Mouse (Mus musculus) CH12.LX (cell line): ENCODE measurements around the gene Pip5k1b.

ENCODE experiments used
- BHLHE40 ChIP-seq: IDR thresholded peaks from 2 replicates; pipeline ENCODE4 v1.6.1; 2011; ENCODE audit warnings: mild to moderate bottlenecking, low read depth, low read length, improper control_type of control experiment
- CHD2 ChIP-seq: IDR thresholded peaks from 2 replicates; pipeline ENCODE4 v1.6.1; 2011; ENCODE audit warnings: low read length, improper control_type of control experiment
- CTCF ChIP-seq, 2 experiments: IDR thresholded peaks in 1 of 2; conservative IDR thresholded peaks in 1 of 2; 2 replicates each; pipeline ENCODE4 v1.5.1; 2011 to 2012; ENCODE audit warnings: low read depth in 2 of 2, low read length in 2 of 2, improper control_type of control experiment in 1 of 2, inconsistent platforms in 1 of 2, mild to moderate bottlenecking in 1 of 2, moderate library complexity in 1 of 2
- HCFC1 ChIP-seq: IDR thresholded peaks from 2 replicates; pipeline ENCODE4 v1.6.1; 2012; ENCODE audit warnings: low read depth, mild to moderate bottlenecking, inconsistent platforms, low read length, improper control_type of control experiment
- JUND ChIP-seq: conservative IDR thresholded peaks from 2 replicates; pipeline ENCODE4 v1.6.1; 2011; ENCODE audit warnings: low read depth, low read length, improper control_type of control experiment
- MAFK ChIP-seq: IDR thresholded peaks from 2 replicates; pipeline ENCODE4 v1.6.1; 2011; ENCODE audit warnings: low read length, improper control_type of control experiment; ENCODE audit not compliant: insufficient replicate concordance
- NELFE ChIP-seq: IDR thresholded peaks from 2 replicates; pipeline ENCODE4 v1.6.1; 2011; ENCODE audit warnings: low read depth, low read length, improper control_type of control experiment
- POLR2A ChIP-seq: IDR thresholded peaks from 2 replicates; pipeline ENCODE4 v1.6.1; 2011; ENCODE audit warnings: low read depth, mild to moderate bottlenecking, improper control_type of control experiment, low read length
- RCOR1 ChIP-seq: conservative IDR thresholded peaks from 2 replicates; pipeline ENCODE4 v1.6.1; 2012; ENCODE audit warnings: low read depth, mild to moderate bottlenecking, inconsistent platforms, low read length, improper control_type of control experiment
- USF2 ChIP-seq: conservative IDR thresholded peaks from 2 replicates; pipeline ENCODE4 v1.6.1; 2011; ENCODE audit warnings: low read depth, low read length, improper control_type of control experiment
- ZKSCAN1 ChIP-seq: IDR thresholded peaks from 2 replicates; pipeline ENCODE4 v1.6.1; 2012; ENCODE audit warnings: low read depth, inconsistent platforms, low read length, improper control_type of control experiment, borderline replicate concordance
- ZNF384 ChIP-seq: IDR thresholded peaks from 2 replicates; pipeline ENCODE4 v1.6.1; 2012; ENCODE audit warnings: low read depth, low read length, improper control_type of control experiment, inconsistent platforms

DNA sequence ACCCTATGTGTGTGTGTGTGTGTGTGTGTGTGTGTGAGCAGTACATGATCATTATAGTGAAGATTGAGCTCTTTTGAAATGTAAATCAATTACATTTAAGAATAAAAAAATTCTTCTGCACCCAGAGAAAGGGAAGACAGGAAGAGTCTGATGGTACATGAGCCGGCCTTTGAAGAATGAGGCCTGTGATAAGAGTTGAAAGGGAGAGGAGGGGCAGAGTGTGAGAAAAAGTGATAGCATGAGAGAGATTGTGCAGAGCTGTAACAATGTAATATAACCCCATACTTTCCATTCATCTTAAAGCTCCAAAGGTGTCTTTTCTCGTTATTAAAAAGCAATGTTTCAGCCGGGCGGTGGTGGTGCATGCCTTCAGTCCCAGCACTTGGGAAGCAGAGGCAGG lies 47.8 kb upstream of the Pip5k1b start:
- TF ChIP-seq MAFK: no peak
- TF ChIP-seq NELFE: no peak
- no peak for TF ChIP-seq JUND
- TF ChIP-seq USF2: no peak
- TF ChIP-seq ZKSCAN1: no peak
- TF ChIP-seq CTCF (conservative IDR thresholded peaks at IDR 0.05 in 1 of 2, IDR thresholded peaks at IDR 0.05 in 1 of 2; ENCODE audit: low read depth in 2 of 2, low read length in 2 of 2): no peak
- no peak for TF ChIP-seq ZNF384
- no peak for TF ChIP-seq HCFC1
- TF ChIP-seq CHD2: no peak
- TF ChIP-seq BHLHE40: no peak
- no peak for TF ChIP-seq RCOR1
- TF ChIP-seq POLR2A: no peak
